Mouse (Mus musculus): ENCODE measurements around the gene Sgsm2.

- TF ChIP-seq POLR2A (IDR thresholded peaks at IDR 0.05; ENCODE audit: low read depth, low read length) (no peak), CTCF (IDR thresholded peaks at IDR 0.05; ENCODE audit: extremely low read depth, insufficient read depth, insufficient read length, insufficient replicate concordance) (no peak)
These were observed 620 bp downstream of the Sgsm2 start for GRCm38 (mm10) chr11:74895980-74896900.

All from spleen, adult 2 months (tissue).